Mouse (Mus musculus) adrenal gland, adult 10 weeks (tissue): ENCODE results near the gene Wee2. TPM values are rescaled to one million over a fixed set of nuclear protein-coding genes. Genes with fewer than 3 reads are reported as not detected.

ENCODE experiments used
- polyA plus RNA-seq: library from polyadenylated mRNA; stranded (reverse); fragments of 350-450 nt; fragmentation: Illumina TruSeq; extraction: RNeasy Lipid Tissue Mini Kit (QIAGEN cat#74804); gene quantifications from one replicate; pipeline ENCODE4 v1.2.3, GENCODE M21; 2014; ENCODE audit warnings: low read depth, low replicate concordance

The Wee2 gene
- polyA plus RNA-seq, result not detected

DNA sequence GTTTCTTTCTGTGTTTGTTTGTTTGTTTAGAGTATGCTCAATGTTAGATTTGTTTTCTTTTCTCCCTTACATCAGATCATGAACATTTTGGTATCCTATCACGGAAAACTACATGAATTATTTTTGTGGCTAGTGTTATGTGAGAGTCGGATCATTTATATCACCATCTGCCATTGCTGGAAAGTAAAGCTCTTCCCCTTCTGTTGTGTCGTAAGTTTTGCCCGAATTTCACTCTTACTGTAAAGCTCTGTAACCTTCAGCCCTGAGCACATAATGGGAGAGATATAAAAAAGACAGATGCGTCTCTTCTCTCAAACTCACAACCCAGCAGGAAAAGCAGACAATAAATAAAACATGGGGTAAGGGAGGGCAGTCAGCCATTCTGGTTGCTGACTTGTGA, at the start of gene Wee2:
Wee2 (plus strand) TSS at position 153 of the 400 bp plus-strand sequence.

DNA sequence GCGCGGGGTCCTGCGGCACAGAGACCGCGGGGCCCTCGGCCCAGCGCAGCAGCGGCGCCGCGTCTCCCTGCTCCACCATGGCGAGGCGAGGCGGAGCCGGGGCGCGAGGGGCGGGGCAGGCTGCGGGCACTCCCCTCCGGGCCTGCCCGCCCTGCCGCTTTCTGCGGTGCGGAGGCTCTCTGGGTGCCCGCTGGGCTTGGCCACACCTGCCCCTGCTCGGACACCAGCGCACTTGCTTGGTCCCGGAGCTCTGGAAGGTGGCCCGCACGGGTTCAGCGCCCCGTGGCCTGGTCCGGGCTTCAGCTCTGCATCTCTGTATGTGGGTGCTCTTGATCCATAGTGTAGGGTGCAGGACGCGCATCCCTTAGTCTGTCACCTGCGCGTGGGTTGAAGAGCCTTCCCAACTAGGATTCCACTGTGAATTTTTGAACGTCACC, 2.8 kb upstream of the Wee2 start, which contains the start of gene E330009J07Rik:
E330009J07Rik (minus strand) TSS at position 89 of the 437 bp plus-strand sequence.

DNA sequence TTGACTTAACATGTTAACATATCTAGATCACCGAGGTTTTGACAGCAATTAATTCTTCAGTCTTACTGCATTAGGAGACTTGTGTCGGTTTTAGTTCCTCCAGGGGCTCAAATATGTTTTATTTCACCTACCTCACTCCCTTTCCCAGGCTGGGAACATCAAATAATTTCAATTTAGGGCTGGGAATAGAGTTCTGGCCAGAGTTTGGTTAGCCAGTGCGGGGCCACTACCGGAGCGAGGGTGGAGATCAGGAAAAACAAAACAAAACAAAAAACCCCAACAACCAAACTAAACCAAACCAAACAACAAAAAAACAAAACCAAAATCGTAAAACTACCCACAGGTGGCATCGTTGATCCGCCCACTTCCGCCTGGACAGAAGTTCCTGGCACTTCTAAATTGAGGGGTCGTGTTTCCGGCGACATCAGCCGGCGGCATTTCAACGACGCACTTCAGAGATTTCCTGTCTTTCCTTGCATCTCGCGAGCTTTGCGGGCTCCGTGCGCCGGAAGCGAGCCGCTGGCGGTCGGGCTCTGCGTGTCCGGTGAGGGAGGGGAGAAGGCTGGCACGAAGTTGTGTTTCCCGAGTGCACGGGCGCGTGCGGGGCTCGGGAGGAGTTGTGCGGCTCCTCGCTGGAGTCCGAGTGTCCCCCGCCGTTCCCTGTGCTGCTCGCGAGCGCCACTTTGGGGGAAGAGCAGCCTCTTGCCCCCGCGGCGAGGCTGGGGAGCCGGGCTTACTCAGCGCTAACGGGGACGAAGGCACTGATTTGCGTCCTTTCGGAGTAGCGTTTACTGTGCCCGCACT, 32.2 kb downstream of the Wee2 start, which contains the start of gene Ssbp1:
Ssbp1 (plus strand) TSS at position 437 of the 804 bp plus-strand sequence.

DNA sequence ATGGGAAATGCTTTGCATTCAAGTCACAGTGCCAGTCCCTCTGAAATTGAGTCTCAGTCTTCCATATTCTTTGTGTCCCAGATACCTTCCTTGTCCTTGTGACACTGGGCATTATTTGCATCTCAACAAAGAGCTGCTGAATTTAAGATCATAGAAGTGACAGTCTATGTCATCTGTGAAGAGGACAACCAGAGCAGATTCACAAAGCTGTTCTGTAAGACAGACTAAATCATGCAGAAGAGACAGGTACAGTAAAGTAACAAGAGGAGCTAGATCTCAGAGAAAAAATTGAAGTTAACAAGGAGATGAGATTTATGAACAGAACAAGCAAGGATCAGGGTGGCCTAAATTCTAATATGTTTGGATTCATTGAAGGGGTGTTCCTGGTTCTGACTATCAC, 52.0 kb downstream of the Wee2 start, which contains the start of gene Tas2r137:
Tas2r137 (plus strand) TSS at position 301 of the 400 bp plus-strand sequence.

DNA sequence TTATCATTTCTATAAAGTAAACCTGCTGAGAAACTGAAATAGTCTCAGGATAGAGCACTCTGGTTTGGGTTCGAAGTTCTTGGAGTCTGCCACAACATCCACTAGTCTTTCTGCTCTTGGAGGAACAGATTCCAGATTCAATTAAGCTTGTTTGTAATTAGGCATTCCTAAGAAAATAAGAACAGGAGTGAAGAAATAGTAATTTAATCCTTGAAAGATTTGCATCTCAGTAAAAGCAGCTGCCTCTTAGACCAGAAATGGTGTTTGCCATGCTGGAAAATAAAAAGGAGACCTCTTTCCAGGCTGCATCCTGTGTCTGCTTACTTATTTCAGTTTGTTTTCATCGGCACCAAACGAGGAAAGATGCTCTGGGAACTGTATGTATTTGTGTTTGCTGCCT, 54.3 kb downstream of the Wee2 start, which contains the start of gene Tas2r108:
Tas2r108 (plus strand) TSS at position 301 of the 400 bp plus-strand sequence.

Other genes starting within 250 kb of the Wee2 start
- gene Agk, start 113.9 kb upstream of the Wee2 start, polyA plus RNA-seq, result 28.8 TPM
- gene E330009J07Rik, start 3.0 kb upstream of the Wee2 start, polyA plus RNA-seq, result 19.3 TPM
- 125 TPM for gene Ssbp1, start 32.3 kb downstream of the Wee2 start, polyA plus RNA-seq
- not detected for gene Tas2r137, start 52.1 kb downstream of the Wee2 start, polyA plus RNA-seq
- not detected for gene Tas2r108, start 54.4 kb downstream of the Wee2 start, polyA plus RNA-seq
- gene Prss37, start 80.4 kb downstream of the Wee2 start, polyA plus RNA-seq, result not detected
- not detected for gene Olfr461, start 116.0 kb downstream of the Wee2 start, polyA plus RNA-seq
- gene Olfr460, start 130.4 kb downstream of the Wee2 start, polyA plus RNA-seq, result not detected
- gene Clec5a, start 146.7 kb downstream of the Wee2 start, polyA plus RNA-seq, result 9.6 TPM
- gene Tas2r138, start 174.2 kb downstream of the Wee2 start, polyA plus RNA-seq, result not detected
- 1.7 TPM for gene Mgam, start 189.7 kb downstream of the Wee2 start, polyA plus RNA-seq